Mouse (Mus musculus) lung, embryonic 14.5 days (tissue): ENCODE measurements around the gene Tmc7. TPM values are rescaled to one million over a fixed set of nuclear protein-coding genes. Genes with fewer than 3 reads are reported as not detected.
A peak's percentile ranks its signal among the peaks of the same experiment; 100 is the strongest.

Experiments used
- ATAC-seq: fragments of 200-750 bp; cut with Nextera tagmentation; 2 replicates; pipeline ENCODE4 v1.8.0; 2017; ENCODE audit warnings: mild to moderate bottlenecking, moderate TSS enrichment, moderate library complexity; ENCODE audit not compliant: insufficient read depth
- DNase-seq: peaks from one replicate; pipeline ENCODE4 v3.0.0-alpha.2; 2015
- H3K27ac ChIP-seq: fragments of 300-500 bp; sonication (generic); 2 replicates; pipeline ENCODE4 v1.5.1; 2014; ENCODE audit warnings: low read depth, mild to moderate bottlenecking, moderate library complexity
- H3K27me3 ChIP-seq: fragments of 300-500 bp; sonication (generic); 2 replicates; pipeline ENCODE4 v1.6.1; 2014; ENCODE audit warnings: low read length, control low read depth; ENCODE audit not compliant: insufficient read depth
- H3K36me3 ChIP-seq: fragments of 300-500 bp; sonication (generic); 2 replicates; pipeline ENCODE4 v1.6.1; 2014; ENCODE audit warnings: control low read depth; ENCODE audit not compliant: insufficient read depth
- H3K4me1 ChIP-seq: fragments of 300-500 bp; sonication (generic); 2 replicates; pipeline ENCODE4 v1.6.1; 2014; ENCODE audit warnings: antibody characterized with exemption, control low read depth; ENCODE audit not compliant: insufficient read depth
- H3K4me2 ChIP-seq: fragments of 300-500 bp; sonication (generic); 2 replicates; pipeline ENCODE4 v1.6.1; 2014; ENCODE audit warnings: mild to moderate bottlenecking
- H3K4me3 ChIP-seq: fragments of 300-500 bp; sonication (generic); 2 replicates; pipeline ENCODE4 v1.5.1; 2014; ENCODE audit warnings: low read depth, low read length
- H3K9ac ChIP-seq: fragments of 300-500 bp; sonication (generic); 2 replicates; pipeline ENCODE4 v1.6.1; 2014
- H3K9me3 ChIP-seq: fragments of 300-500 bp; sonication (generic); 2 replicates; pipeline ENCODE4 v1.6.1; 2016; ENCODE audit warnings: low read depth, low read length, control low read depth
- CTCF ChIP-seq: IDR thresholded peaks from 2 replicates; pipeline ENCODE4 v1.5.1; 2016; ENCODE audit warnings: antibody characterized with exemption, low read depth
- WGBS: fragments of 180-500 bp; shearing (Covaris S2); extraction: QIAGEN DNeasy Blood & Tissue Kit; methylation state at CpG from one replicate; pipeline ENCODE4 v1.1.7; 2014; 5-methylcytosine and 5-hydroxymethylcytosine counted together
- polyA plus RNA-seq: library from polyadenylated mRNA; unstranded; fragments of >200 nt; fragmentation: Nextera tagmentation; extraction: Ambion mirVana; gene quantifications from 2 replicates; pipeline ENCODE4 v1.2.1, GENCODE M21; 2014

Tmc7 gene
- polyA plus RNA-seq, 1 experiment from 2014 or later = 2.2 TPM

- no peaks in the 10 kb centered on the region for H3K27me3 ChIP-seq
- H3K36me3 ChIP-seq = no peaks in the 10 kb centered on the region
- no peaks in the 10 kb centered on the region for H3K4me1 ChIP-seq
- H3K4me3 ChIP-seq = no peak overlapping the region
- no peak for TF ChIP-seq CTCF
- 56% methylated on average over 13 of the region's 13 CpGs for WGBS
- H3K9me3 ChIP-seq = no peaks in the 10 kb centered on the region
- no peak for ATAC-seq
- DNase-seq = no peak
- H3K27ac ChIP-seq = no peak overlapping the region
- no peak overlapping the region for H3K9ac ChIP-seq
- H3K4me2 ChIP-seq = no peak overlapping the region
These were observed 29.5 kb upstream of the Tmc7 start for GRCm38 (mm10) chr7:118614076-118614475.

- no peak overlapping the region for H3K4me2 ChIP-seq
- H3K4me3 ChIP-seq = no peak overlapping the region
- no peak overlapping the region for H3K27ac ChIP-seq
- peak; percentile 51 for DNase-seq
- 49% methylated on average over 8 of the region's 8 CpGs for WGBS
- H3K27me3 ChIP-seq = no peaks in the 10 kb centered on the region
- no peaks in the 10 kb centered on the region for H3K4me1 ChIP-seq
- H3K9me3 ChIP-seq = no peaks in the 10 kb centered on the region
- H3K36me3 ChIP-seq = no peaks in the 10 kb centered on the region
- ATAC-seq = no peak
- H3K9ac ChIP-seq = no peak overlapping the region
- TF ChIP-seq CTCF = no peak
These were observed 27.4 kb upstream of the Tmc7 start for GRCm38 (mm10) chr7:118611933-118612332.

GRCm38 (mm10) chr7:118611185-118611749 is 26.7 kb upstream of the Tmc7 start:
- no peak overlapping the region for H3K27ac ChIP-seq
- no peaks in the 10 kb centered on the region for H3K9me3 ChIP-seq
- no peaks in the 10 kb centered on the region for H3K27me3 ChIP-seq
- no peak for TF ChIP-seq CTCF
- WGBS = 77% methylated on average over 4 of the region's 4 CpGs
- H3K4me1 ChIP-seq = no peaks in the 10 kb centered on the region
- DNase-seq = no peak
- H3K36me3 ChIP-seq = no peaks in the 10 kb centered on the region
- no peak overlapping the region for H3K9ac ChIP-seq
- no peak for ATAC-seq
- H3K4me3 ChIP-seq = no peak overlapping the region
- H3K4me2 ChIP-seq = no peak overlapping the region

GRCm38 (mm10) chr7:118610721-118611120 is 26.2 kb upstream of the Tmc7 start:
- Histone ChIP-seq H3K27ac (no peak overlapping the region), H3K36me3 (no peaks in the 10 kb centered on the region), H3K4me3 (no peak overlapping the region), H3K9me3 (no peaks in the 10 kb centered on the region), H3K4me2 (no peak overlapping the region), H3K9ac (no peak overlapping the region), H3K4me1 (no peaks in the 10 kb centered on the region), H3K27me3 (no peaks in the 10 kb centered on the region)
- no peak for TF ChIP-seq CTCF
- DNase-seq = no peak
- ATAC-seq = no peak
- whole genome bisulfite sequencing = 85% methylated on average over 13 of the region's 13 CpGs

GRCm38 (mm10) chr7:118609815-118610214 is 25.3 kb upstream of the Tmc7 start:
- DNase-seq (no peak), ATAC-seq (no peak)
- H3K27ac ChIP-seq = no peak overlapping the region
- H3K4me3 ChIP-seq = no peak overlapping the region
- 81% methylated on average over 7 of the region's 7 CpGs for WGBS
- H3K9ac ChIP-seq = no peak overlapping the region
- no peak for TF ChIP-seq CTCF
- H3K4me2 ChIP-seq = no peak overlapping the region
- H3K36me3 ChIP-seq = no peaks in the 10 kb centered on the region
- H3K4me1 ChIP-seq = no peaks in the 10 kb centered on the region
- no peaks in the 10 kb centered on the region for H3K27me3 ChIP-seq
- no peaks in the 10 kb centered on the region for H3K9me3 ChIP-seq

GRCm38 (mm10) chr7:118604842-118605241 is 20.3 kb upstream of the Tmc7 start:
- ATAC-seq = no peak
- no peak overlapping the region for H3K4me3 ChIP-seq
- no peaks in the 10 kb centered on the region for H3K4me1 ChIP-seq
- no peak overlapping the region for H3K9ac ChIP-seq
- H3K36me3 ChIP-seq = no peaks in the 10 kb centered on the region
- no peaks in the 10 kb centered on the region for H3K9me3 ChIP-seq
- WGBS = 71% methylated on average over 8 of the region's 8 CpGs
- H3K27me3 ChIP-seq = no peaks in the 10 kb centered on the region
- TF ChIP-seq CTCF = no peak
- H3K4me2 ChIP-seq = no peak overlapping the region
- peak; percentile 37 for DNase-seq
- no peak overlapping the region for H3K27ac ChIP-seq

GRCm38 (mm10) chr7:118599954-118600631 is 15.6 kb upstream of the Tmc7 start:
- ATAC-seq (no peak), DNase-seq (no peak)
- Histone ChIP-seq H3K4me2 (no peak overlapping the region), H3K36me3 (no peaks in the 10 kb centered on the region), H3K9me3 (no peaks in the 10 kb centered on the region), H3K27me3 (peaks cover 29% of the 10 kb centered on the region), H3K4me1 (no peaks in the 10 kb centered on the region), H3K9ac (no peak overlapping the region), H3K4me3 (no peak overlapping the region), H3K27ac (no peak overlapping the region)
- 72% methylated on average over 12 of the region's 12 CpGs for WGBS
- TF ChIP-seq CTCF = no peak
